Mouse (Mus musculus): ENCODE results near the gene Glt8d1. TPM values are rescaled to one million over a fixed set of nuclear protein-coding genes. Genes with fewer than 3 reads are reported as not detected.

Glt8d1 gene
- 1 to 10 TPM; 4.1 to 9.7 TPM for polyA plus RNA-seq (2017; shearing (Covaris generic))

GRCm38 (mm10) chr14:31001307-31002205 is at the start of gene Glt8d1, which contains the start of gene Spcs1:
Glt8d1 (plus strand) TSS chr14:31001400.
Spcs1 (minus strand) TSS chr14:31001672.
- peak; percentile 83 for ATAC-seq

- no peak for ATAC-seq
Observed at GRCm38 (mm10) chr14:30958517-30958916, 42.7 kb upstream of the Glt8d1 start.

- ATAC-seq, result no peak
Observed at GRCm38 (mm10) chr14:30959031-30959430, 42.2 kb upstream of the Glt8d1 start.

- no peak for ATAC-seq
Observed at GRCm38 (mm10) chr14:30960366-30960765, 40.8 kb upstream of the Glt8d1 start.

GRCm38 (mm10) chr14:30974204-30974603 is 27.0 kb upstream of the Glt8d1 start:
- no peak for ATAC-seq

- no peak for ATAC-seq
Observed at GRCm38 (mm10) chr14:30976222-30976621, 25.0 kb upstream of the Glt8d1 start.

- ATAC-seq, result no peak
Observed at GRCm38 (mm10) chr14:30996417-30996816, 4.8 kb upstream of the Glt8d1 start.

- ATAC-seq, result no peak
Observed at GRCm38 (mm10) chr14:31000356-31000755, 844 bp upstream of the Glt8d1 start.

- ATAC-seq, result no peak
Observed at GRCm38 (mm10) chr14:31000816-31001306, 339 bp upstream of the Glt8d1 start.

GRCm38 (mm10) chr14:31004527-31004926 is 3.3 kb downstream of the Glt8d1 start:
- no peak for ATAC-seq

GRCm38 (mm10) chr14:31006779-31007178 is 5.6 kb downstream of the Glt8d1 start:
- ATAC-seq, result no peak

- ATAC-seq, result no peak
Observed at GRCm38 (mm10) chr14:31011588-31011987, 10.4 kb downstream of the Glt8d1 start.

GRCm38 (mm10) chr14:31013928-31014327 is 12.7 kb downstream of the Glt8d1 start:
- no peak for ATAC-seq

- no peak for ATAC-seq
Observed at GRCm38 (mm10) chr14:31016063-31016462, 14.9 kb downstream of the Glt8d1 start.

GRCm38 (mm10) chr14:31017854-31018253 is 16.7 kb downstream of the Glt8d1 start:
- no peak for ATAC-seq

- peak; percentile 55 for ATAC-seq
Observed at GRCm38 (mm10) chr14:31018860-31019291, 17.7 kb downstream of the Glt8d1 start, which contains the start of the genes Pbrm1 and Gnl3. Pbrm1 (plus strand) TSS chr14:31019138. Gnl3 (minus strand) TSS chr14:31019152.

GRCm38 (mm10) chr14:31019331-31020205 is 18.4 kb downstream of the Glt8d1 start:
- ATAC-seq, result peak; percentile 89

GRCm38 (mm10) chr14:31022579-31022978 is 21.4 kb downstream of the Glt8d1 start:
- no peak for ATAC-seq

GRCm38 (mm10) chr14:31025785-31026184 is 24.6 kb downstream of the Glt8d1 start:
- no peak for ATAC-seq

- no peak for ATAC-seq
Observed at GRCm38 (mm10) chr14:31045296-31045695, 44.1 kb downstream of the Glt8d1 start.

GRCm38 (mm10) chr14:31045817-31046216 is 44.6 kb downstream of the Glt8d1 start:
- ATAC-seq, result no peak

Data from activated CD4-positive, CD25-positive, alpha-beta regulatory T cell, adult 4 months (primary cell).